Mouse (Mus musculus) liver, embryonic 13.5 days (tissue): ENCODE results near the gene Ptar1. TPM values are rescaled to one million over a fixed set of nuclear protein-coding genes. Genes with fewer than 3 reads are reported as not detected.
A peak's percentile ranks its signal among the peaks of the same experiment; 100 is the strongest.

Experiments
- ATAC-seq: fragments of 200-750 bp; cut with Nextera tagmentation; 2 replicates; pipeline ENCODE4 v1.8.0; 2017; ENCODE audit warnings: low read depth, mild to moderate bottlenecking, moderate number of reproducible peaks, moderate library complexity
- DNase-seq: peaks from one replicate; pipeline ENCODE4 v3.0.0; 2022
- H3K27ac ChIP-seq: fragments of 300-500 bp; sonication (generic); 2 replicates; pipeline ENCODE4 v1.5.1; 2015; ENCODE audit warnings: moderate library complexity, mild to moderate bottlenecking, inconsistent platforms
- H3K27me3 ChIP-seq: fragments of 300-500 bp; sonication (generic); 2 replicates; pipeline ENCODE4 v1.6.1; 2015; ENCODE audit warnings: mild to moderate bottlenecking, inconsistent platforms
- H3K36me3 ChIP-seq: fragments of 300-500 bp; sonication (generic); 2 replicates; pipeline ENCODE4 v1.6.1; 2015; ENCODE audit warnings: mild to moderate bottlenecking, inconsistent platforms
- H3K4me1 ChIP-seq: fragments of 300-500 bp; sonication (generic); replicated peaks from 2 replicates; pipeline ENCODE4 v1.6.1; 2015; ENCODE audit warnings: inconsistent platforms
- H3K4me2 ChIP-seq: fragments of 300-500 bp; sonication (generic); 2 replicates; pipeline ENCODE4 v1.6.1; 2015; ENCODE audit warnings: inconsistent platforms, mild to moderate bottlenecking, moderate library complexity
- H3K4me3 ChIP-seq: fragments of 300-500 bp; sonication (generic); replicated peaks from 2 replicates; pipeline ENCODE4 v1.5.1; 2015; ENCODE audit warnings: mild to moderate bottlenecking, inconsistent platforms
- H3K9ac ChIP-seq: fragments of 300-500 bp; sonication (generic); 2 replicates; pipeline ENCODE4 v1.6.1; 2015; ENCODE audit warnings: mild to moderate bottlenecking, inconsistent platforms
- H3K9me3 ChIP-seq: fragments of 300-500 bp; sonication (generic); replicated peaks from 2 replicates; pipeline ENCODE4 v1.6.1; 2016; ENCODE audit warnings: inconsistent platforms
- WGBS: fragments of 180-500 bp; shearing (Covaris S2); methylation state at CpG from one replicate; pipeline ENCODE4 v1.1.7; 2015; ENCODE audit not compliant: insufficient replicate concordance; 5-methylcytosine and 5-hydroxymethylcytosine counted together
- polyA plus RNA-seq: library from polyadenylated mRNA; unstranded; fragments of >200 nt; fragmentation: Nextera tagmentation; extraction: Ambion mirVana; gene quantifications from 2 replicates; pipeline ENCODE4 v1.2.1, GENCODE M21; 2015

Gene Ptar1
- polyA plus RNA-seq, 1 experiment from 2014 or later: 3.6 TPM

GRCm38 (mm10) chr19:23758554-23759321 lies 71.5 kb downstream of the Ptar1 start, which contains the start of gene Apba1:
Gene Apba1 (plus strand): TSS chr19:23758887.
- H3K9ac ChIP-seq: peak within 1 kb of the TSS; percentile 64
- peak; percentile 73 for ATAC-seq
- no peaks in the 10 kb centered on the region for H3K9me3 ChIP-seq
- H3K4me2 ChIP-seq: peak within 1 kb of the TSS; percentile 90
- DNase-seq: no peak
- no peaks in the 10 kb centered on the region for H3K36me3 ChIP-seq
- peak within 1 kb of the TSS; percentile 67 for H3K4me3 ChIP-seq
- peaks cover 21% of the 10 kb centered on the region for H3K4me1 ChIP-seq
- under 1% methylated on average over 78 of the region's 98 CpGs for WGBS
- no peak within 1 kb of the TSS for H3K27ac ChIP-seq
- H3K27me3 ChIP-seq: peaks cover 48% of the 10 kb centered on the region

GRCm38 (mm10) chr19:23759322-23759945 lies 72.2 kb downstream of the Ptar1 start:
- Histone ChIP-seq H3K4me1 (peaks cover 21% of the 10 kb centered on the region), H3K27ac (no peak overlapping the region), H3K36me3 (no peaks in the 10 kb centered on the region), H3K4me3 (peak overlapping the region; percentile 67), H3K9me3 (no peaks in the 10 kb centered on the region), H3K27me3 (peaks cover 48% of the 10 kb centered on the region), H3K9ac (no peak overlapping the region), H3K4me2 (peak overlapping the region; percentile 90)
- ATAC-seq (no peak), DNase-seq (no peak)
- WGBS: 3% methylated on average over 17 of the region's 17 CpGs

GRCm38 (mm10) chr19:23763371-23763770 lies 76.1 kb downstream of the Ptar1 start:
- Histone ChIP-seq H3K4me1 (peaks cover 12% of the 10 kb centered on the region), H3K4me2 (no peak overlapping the region), H3K27me3 (peaks cover 33% of the 10 kb centered on the region), H3K27ac (no peak overlapping the region), H3K4me3 (no peak overlapping the region), H3K9me3 (no peaks in the 10 kb centered on the region), H3K36me3 (no peaks in the 10 kb centered on the region), H3K9ac (no peak overlapping the region)
- DNase-seq (no peak), ATAC-seq (no peak)
- 67% methylated on average over 6 of the region's 6 CpGs for WGBS

GRCm38 (mm10) chr19:23764051-23764450 lies 76.8 kb downstream of the Ptar1 start:
- no peak for DNase-seq
- H3K9me3 ChIP-seq: no peaks in the 10 kb centered on the region
- H3K36me3 ChIP-seq: no peaks in the 10 kb centered on the region
- WGBS: 57% methylated on average over 2 of the region's 2 CpGs
- no peak overlapping the region for H3K9ac ChIP-seq
- peaks cover 26% of the 10 kb centered on the region for H3K27me3 ChIP-seq
- no peak for ATAC-seq
- H3K27ac ChIP-seq: no peak overlapping the region
- peaks cover 6% of the 10 kb centered on the region; the same call in 1 of the 2 replicates for H3K4me1 ChIP-seq
- no peak overlapping the region for H3K4me3 ChIP-seq
- H3K4me2 ChIP-seq: no peak overlapping the region

GRCm38 (mm10) chr19:23768864-23769263 lies 81.6 kb downstream of the Ptar1 start:
- H3K4me3 ChIP-seq: no peak overlapping the region
- no peaks in the 10 kb centered on the region for H3K4me1 ChIP-seq
- no peak overlapping the region for H3K9ac ChIP-seq
- DNase-seq (no peak), ATAC-seq (no peak)
- H3K9me3 ChIP-seq: no peaks in the 10 kb centered on the region
- no peaks in the 10 kb centered on the region for H3K27me3 ChIP-seq
- WGBS: 58% methylated on average over 5 of the region's 5 CpGs
- no peaks in the 10 kb centered on the region for H3K36me3 ChIP-seq
- no peak overlapping the region for H3K4me2 ChIP-seq
- H3K27ac ChIP-seq: no peak overlapping the region

- no peak for ATAC-seq
- Histone ChIP-seq H3K4me3 (no peak overlapping the region), H3K4me1 (no peaks in the 10 kb centered on the region), H3K4me2 (no peak overlapping the region), H3K27ac (no peak overlapping the region), H3K36me3 (no peaks in the 10 kb centered on the region), H3K9ac (no peak overlapping the region), H3K27me3 (no peaks in the 10 kb centered on the region), H3K9me3 (no peaks in the 10 kb centered on the region)
- no peak for DNase-seq
- WGBS: 51% methylated on average over 10 of the region's 10 CpGs
Observed at GRCm38 (mm10) chr19:23770494-23771423, 83.5 kb downstream of the Ptar1 start.

- Histone ChIP-seq H3K27ac (no peak overlapping the region), H3K36me3 (no peaks in the 10 kb centered on the region), H3K27me3 (no peaks in the 10 kb centered on the region), H3K9ac (no peak overlapping the region), H3K9me3 (no peaks in the 10 kb centered on the region), H3K4me1 (no peaks in the 10 kb centered on the region), H3K4me2 (no peak overlapping the region), H3K4me3 (no peak overlapping the region)
- WGBS: 54% methylated on average over 7 of the region's 7 CpGs
- ATAC-seq (no peak), DNase-seq (no peak)
Observed at GRCm38 (mm10) chr19:23771971-23772370, 84.7 kb downstream of the Ptar1 start.

- Histone ChIP-seq H3K4me2 (no peak overlapping the region), H3K9ac (no peak overlapping the region), H3K27ac (no peak overlapping the region), H3K36me3 (no peaks in the 10 kb centered on the region), H3K4me3 (no peak overlapping the region), H3K27me3 (no peaks in the 10 kb centered on the region), H3K4me1 (no peaks in the 10 kb centered on the region), H3K9me3 (no peaks in the 10 kb centered on the region)
- ATAC-seq (no peak), DNase-seq (no peak)
- 72% methylated on average over 6 of the region's 6 CpGs for WGBS
Observed at GRCm38 (mm10) chr19:23775356-23775755, 88.1 kb downstream of the Ptar1 start.

GRCm38 (mm10) chr19:23779130-23779529 lies 91.9 kb downstream of the Ptar1 start:
- H3K27ac ChIP-seq: no peak overlapping the region
- H3K4me1 ChIP-seq: no peaks in the 10 kb centered on the region
- H3K36me3 ChIP-seq: no peaks in the 10 kb centered on the region
- DNase-seq: no peak
- no peak for ATAC-seq
- H3K4me3 ChIP-seq: no peak overlapping the region
- H3K9ac ChIP-seq: no peak overlapping the region
- no peak overlapping the region for H3K4me2 ChIP-seq
- H3K9me3 ChIP-seq: no peaks in the 10 kb centered on the region
- H3K27me3 ChIP-seq: no peaks in the 10 kb centered on the region

- Histone ChIP-seq H3K4me1 (no peaks in the 10 kb centered on the region), H3K36me3 (no peaks in the 10 kb centered on the region), H3K9me3 (no peaks in the 10 kb centered on the region), H3K4me2 (no peak overlapping the region), H3K9ac (no peak overlapping the region), H3K4me3 (no peak overlapping the region), H3K27ac (no peak overlapping the region), H3K27me3 (no peaks in the 10 kb centered on the region)
- DNase-seq (no peak), ATAC-seq (no peak)
- 65% methylated on average over 4 of the region's 4 CpGs for WGBS
Observed at GRCm38 (mm10) chr19:23780105-23780504, 92.9 kb downstream of the Ptar1 start.
